Mouse (Mus musculus): ENCODE data around the gene Ino80. TPM values are rescaled to one million over a fixed set of nuclear protein-coding genes. Genes with fewer than 3 reads are reported as not detected.
A peak's percentile ranks its signal among the peaks of the same experiment; 100 is the strongest.

The Ino80 gene
- polyA plus RNA-seq, 1 experiment from 2014 or later = 3.4 TPM

- 0 out of 2 replicates have a peak, but pooled peaks cover 3% of the 10 kb centered on the region for H3K4me1 ChIP-seq
- H3K36me3 ChIP-seq = peaks cover 72% of the 10 kb centered on the region
- no peak overlapping the region for H3K4me3 ChIP-seq
- no peaks in the 10 kb centered on the region for H3K9me3 ChIP-seq
- H3K27me3 ChIP-seq (ENCODE audit: insufficient read depth, poor library complexity, severe bottlenecking) = no peaks in the 10 kb centered on the region
- 58% methylated on average over 2 of the region's 2 CpGs for WGBS
- H3K27ac ChIP-seq = no peak overlapping the region
- no peak for DNase-seq (ENCODE audit: low spot score)
These were observed 65.8 kb downstream of the Ino80 start for GRCm38 (mm10) chr2:119411674-119412073.

GRCm38 (mm10) chr2:119411016-119411415 is 66.5 kb downstream of the Ino80 start:
- H3K4me3 ChIP-seq = no peak overlapping the region
- no peaks in the 10 kb centered on the region for H3K9me3 ChIP-seq
- H3K27ac ChIP-seq = no peak overlapping the region
- 70% methylated on average over 5 of the region's 5 CpGs for WGBS
- H3K4me1 ChIP-seq = 0 out of 2 replicates have a peak, but pooled peaks cover 3% of the 10 kb centered on the region
- H3K36me3 ChIP-seq = peaks cover 74% of the 10 kb centered on the region
- no peak for DNase-seq (ENCODE audit: low spot score)
- no peaks in the 10 kb centered on the region for H3K27me3 ChIP-seq (ENCODE audit: insufficient read depth, poor library complexity, severe bottlenecking)

- no peak for DNase-seq (ENCODE audit: low spot score)
- H3K4me3 ChIP-seq = no peak overlapping the region
- peaks cover 76% of the 10 kb centered on the region for H3K36me3 ChIP-seq
- 0 out of 2 replicates have a peak, but pooled peaks cover 3% of the 10 kb centered on the region for H3K4me1 ChIP-seq
- H3K27me3 ChIP-seq (ENCODE audit: insufficient read depth, poor library complexity, severe bottlenecking) = no peaks in the 10 kb centered on the region
- H3K27ac ChIP-seq = peak overlapping the region; percentile 67; the same call in 1 of the 2 replicates
- no peaks in the 10 kb centered on the region for H3K9me3 ChIP-seq
These were observed 68.8 kb downstream of the Ino80 start for GRCm38 (mm10) chr2:119408733-119409132.

- peak overlapping the region; percentile 67; the same call in 1 of the 2 replicates for H3K27ac ChIP-seq
- no peak overlapping the region for H3K4me3 ChIP-seq
- WGBS = 68% methylated on average over 8 of the region's 8 CpGs
- H3K36me3 ChIP-seq = peaks cover 78% of the 10 kb centered on the region
- 0 out of 2 replicates have a peak, but pooled peaks cover 3% of the 10 kb centered on the region for H3K4me1 ChIP-seq
- H3K27me3 ChIP-seq (ENCODE audit: insufficient read depth, poor library complexity, severe bottlenecking) = no peaks in the 10 kb centered on the region
- peak; percentile 73 for DNase-seq (ENCODE audit: low spot score)
- no peaks in the 10 kb centered on the region for H3K9me3 ChIP-seq
These were observed 69.2 kb downstream of the Ino80 start for GRCm38 (mm10) chr2:119408278-119408677.

GRCm38 (mm10) chr2:119399313-119399712 is 78.2 kb downstream of the Ino80 start:
- Histone ChIP-seq H3K36me3 (peaks cover 52% of the 10 kb centered on the region), H3K27me3 (ENCODE audit: insufficient read depth, poor library complexity, severe bottlenecking) (no peaks in the 10 kb centered on the region), H3K4me1 (no peaks in the 10 kb centered on the region), H3K9me3 (no peaks in the 10 kb centered on the region), H3K27ac (no peak overlapping the region), H3K4me3 (no peak overlapping the region)
- no peak for DNase-seq (ENCODE audit: low spot score)

GRCm38 (mm10) chr2:119398665-119399064 is 78.8 kb downstream of the Ino80 start:
- WGBS = 88% methylated on average over 1 of the region's 1 CpGs

GRCm38 (mm10) chr2:119398252-119398651 is 79.2 kb downstream of the Ino80 start:
- H3K27ac ChIP-seq = no peak overlapping the region
- H3K4me1 ChIP-seq = no peaks in the 10 kb centered on the region
- 84% methylated on average over 5 of the region's 5 CpGs for WGBS
- no peaks in the 10 kb centered on the region for H3K27me3 ChIP-seq (ENCODE audit: insufficient read depth, poor library complexity, severe bottlenecking)
- H3K36me3 ChIP-seq = peaks cover 53% of the 10 kb centered on the region
- no peak overlapping the region for H3K4me3 ChIP-seq
- DNase-seq (ENCODE audit: low spot score) = no peak
- no peaks in the 10 kb centered on the region for H3K9me3 ChIP-seq

More at GRCm38 (mm10) chr2:119398665-119399064, 78.8 kb downstream of the Ino80 start:
- Histone ChIP-seq H3K27ac (no peak overlapping the region), H3K36me3 (peaks cover 53% of the 10 kb centered on the region), H3K27me3 (ENCODE audit: insufficient read depth, poor library complexity, severe bottlenecking) (no peaks in the 10 kb centered on the region), H3K4me3 (no peak overlapping the region), H3K4me1 (no peaks in the 10 kb centered on the region), H3K9me3 (no peaks in the 10 kb centered on the region)
- DNase-seq (ENCODE audit: low spot score) = no peak

GRCm38 (mm10) chr2:119389992-119390391 is 87.5 kb downstream of the Ino80 start:
- H3K4me3 ChIP-seq = no peak overlapping the region
- WGBS = 97% methylated on average over 4 of the region's 4 CpGs
- DNase-seq (ENCODE audit: low spot score) = no peak
- H3K36me3 ChIP-seq = peaks cover 51% of the 10 kb centered on the region
- H3K27ac ChIP-seq = no peak overlapping the region
- H3K27me3 ChIP-seq (ENCODE audit: insufficient read depth, poor library complexity, severe bottlenecking) = no peaks in the 10 kb centered on the region
- no peaks in the 10 kb centered on the region for H3K4me1 ChIP-seq
- H3K9me3 ChIP-seq = no peaks in the 10 kb centered on the region

GRCm38 (mm10) chr2:119388266-119388665 is 89.2 kb downstream of the Ino80 start:
- Histone ChIP-seq H3K9me3 (no peaks in the 10 kb centered on the region), H3K4me3 (no peak overlapping the region), H3K27me3 (ENCODE audit: insufficient read depth, poor library complexity, severe bottlenecking) (no peaks in the 10 kb centered on the region), H3K27ac (no peak overlapping the region), H3K4me1 (no peaks in the 10 kb centered on the region), H3K36me3 (peaks cover 51% of the 10 kb centered on the region)
- WGBS = 82% methylated on average over 1 of the region's 1 CpGs
- no peak for DNase-seq (ENCODE audit: low spot score)

- no peaks in the 10 kb centered on the region for H3K27me3 ChIP-seq (ENCODE audit: insufficient read depth, poor library complexity, severe bottlenecking)
- no peak overlapping the region for H3K27ac ChIP-seq
- peaks cover 90% of the 10 kb centered on the region for H3K36me3 ChIP-seq
- no peaks in the 10 kb centered on the region for H3K9me3 ChIP-seq
- no peak overlapping the region for H3K4me3 ChIP-seq
- WGBS = 90% methylated on average over 3 of the region's 3 CpGs
- DNase-seq (ENCODE audit: low spot score) = no peak
- 0 out of 2 replicates have a peak, but pooled peaks cover 3% of the 10 kb centered on the region for H3K4me1 ChIP-seq
These were observed 98.0 kb downstream of the Ino80 start for GRCm38 (mm10) chr2:119379455-119379854.

- H3K27me3 ChIP-seq (ENCODE audit: insufficient read depth, poor library complexity, severe bottlenecking) = no peaks in the 10 kb centered on the region
- 69% methylated on average over 3 of the region's 3 CpGs for WGBS
These were observed 99.7 kb downstream of the Ino80 start for GRCm38 (mm10) chr2:119377826-119378225.

GRCm38 (mm10) chr2:119377286-119377685 is 100.2 kb downstream of the Ino80 start:
- no peak for DNase-seq (ENCODE audit: low spot score)
- H3K27me3 ChIP-seq (ENCODE audit: insufficient read depth, poor library complexity, severe bottlenecking) = no peaks in the 10 kb centered on the region
- no peak overlapping the region for H3K4me3 ChIP-seq
- H3K4me1 ChIP-seq = 0 out of 2 replicates have a peak, but pooled peaks cover 3% of the 10 kb centered on the region
- H3K9me3 ChIP-seq = no peaks in the 10 kb centered on the region
- H3K36me3 ChIP-seq = peaks cover 98% of the 10 kb centered on the region
- no peak overlapping the region for H3K27ac ChIP-seq
- 71% methylated on average over 9 of the region's 9 CpGs for WGBS

More at GRCm38 (mm10) chr2:119377826-119378225, 99.7 kb downstream of the Ino80 start:
- no peak overlapping the region for H3K27ac ChIP-seq
- no peaks in the 10 kb centered on the region for H3K9me3 ChIP-seq
- H3K4me3 ChIP-seq = no peak overlapping the region
- H3K36me3 ChIP-seq = peaks cover 98% of the 10 kb centered on the region
- H3K4me1 ChIP-seq = 0 out of 2 replicates have a peak, but pooled peaks cover 3% of the 10 kb centered on the region
- DNase-seq (ENCODE audit: low spot score) = no peak

GRCm38 (mm10) chr2:119370116-119370515 is 107.4 kb downstream of the Ino80 start:
- no peak overlapping the region for H3K27ac ChIP-seq
- WGBS = 91% methylated on average over 10 of the region's 10 CpGs
- no peak for DNase-seq (ENCODE audit: low spot score)
- no peak overlapping the region for H3K4me3 ChIP-seq
- no peaks in the 10 kb centered on the region for H3K27me3 ChIP-seq (ENCODE audit: insufficient read depth, poor library complexity, severe bottlenecking)
- H3K9me3 ChIP-seq = no peaks in the 10 kb centered on the region
- no peaks in the 10 kb centered on the region for H3K4me1 ChIP-seq
- H3K36me3 ChIP-seq = peaks cover 71% of the 10 kb centered on the region

GRCm38 (mm10) chr2:119367346-119367745 is 110.1 kb downstream of the Ino80 start:
- no peaks in the 10 kb centered on the region for H3K4me1 ChIP-seq
- WGBS = 70% methylated on average over 3 of the region's 3 CpGs
- H3K27me3 ChIP-seq (ENCODE audit: insufficient read depth, poor library complexity, severe bottlenecking) = no peaks in the 10 kb centered on the region
- H3K36me3 ChIP-seq = peaks cover 44% of the 10 kb centered on the region
- H3K9me3 ChIP-seq = no peaks in the 10 kb centered on the region
- no peak overlapping the region for H3K27ac ChIP-seq
- H3K4me3 ChIP-seq = no peak overlapping the region
- DNase-seq (ENCODE audit: low spot score) = no peak

Measured in heart, embryonic 10.5 days (tissue).